Mouse (Mus musculus): ENCODE data around the gene Tmem107. TPM values are rescaled to one million over a fixed set of nuclear protein-coding genes. Genes with fewer than 3 reads are reported as not detected.

Tmem107 gene
- polyA plus RNA-seq, 1 experiment: 13.4 TPM

DNA sequence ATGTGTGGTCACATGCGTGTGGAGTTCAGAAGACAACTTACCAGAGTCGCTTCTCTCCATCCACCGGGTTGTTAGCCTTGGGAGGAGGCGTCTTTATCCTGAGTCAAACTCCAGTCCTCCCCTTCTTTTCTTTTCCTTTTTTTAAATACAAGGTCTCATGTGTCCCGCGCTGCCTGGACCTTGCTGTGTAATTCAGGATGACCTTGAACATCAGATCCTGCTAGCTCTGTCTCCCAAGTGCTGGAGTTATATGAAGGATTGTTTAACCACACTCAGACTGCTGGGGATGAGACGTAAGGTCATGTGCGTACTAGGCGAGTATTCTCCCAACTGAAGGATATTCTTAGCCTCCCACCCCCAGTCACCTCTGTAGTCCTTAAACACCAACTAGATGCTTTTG, 6.7 kb downstream of the Tmem107 start:
- H3K27ac ChIP-seq (ENCODE audit: insufficient read depth, low read length): no peak overlapping the region
- 84% methylated on average over 9 of the region's 9 CpGs for WGBS
- H3K4me3 ChIP-seq (replicated peaks; ENCODE audit: insufficient read depth, low read depth, low read length): no peak overlapping the region
- TF ChIP-seq CTCF (IDR thresholded peaks at IDR 0.05; ENCODE audit: borderline replicate concordance, insufficient read depth, low read depth, low read length): no peak
- TF ChIP-seq POLR2A (IDR thresholded peaks at IDR 0.05; ENCODE audit: borderline replicate concordance, insufficient read depth, low read length): no peak
- no peaks in the 10 kb centered on the region for H3K27me3 ChIP-seq (ENCODE audit: control insufficient read depth, insufficient read depth, low read length)
- no peak for DNase-seq
- no peaks in the 10 kb centered on the region for H3K4me1 ChIP-seq (ENCODE audit: control insufficient read depth, insufficient read depth, low read length)

DNA sequence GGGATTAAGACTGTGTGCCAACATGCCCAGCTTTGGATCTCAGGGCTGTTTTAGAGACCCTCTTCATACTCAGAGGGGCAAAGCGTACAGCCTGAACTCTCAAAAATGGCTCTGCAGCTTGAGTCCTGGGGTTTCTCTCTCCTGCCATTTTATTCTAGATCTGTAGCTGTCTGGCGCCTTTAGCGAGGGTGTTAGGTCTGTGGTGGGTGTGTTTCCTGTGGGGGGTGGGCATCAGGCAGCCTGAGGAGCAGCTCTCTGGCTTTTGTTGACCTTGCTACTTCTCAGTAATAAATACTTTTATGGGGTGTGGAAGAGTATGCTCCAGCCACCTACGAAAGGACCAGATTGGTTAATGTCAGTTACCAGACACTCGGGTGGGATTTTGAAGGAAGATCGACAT, 7.4 kb downstream of the Tmem107 start:
- WGBS: 92% methylated on average over 6 of the region's 6 CpGs
- Histone ChIP-seq H3K27me3 (ENCODE audit: control insufficient read depth, insufficient read depth, low read length) (no peaks in the 10 kb centered on the region), H3K4me1 (ENCODE audit: control insufficient read depth, insufficient read depth, low read length) (no peaks in the 10 kb centered on the region), H3K27ac (ENCODE audit: insufficient read depth, low read length) (no peak overlapping the region), H3K4me3 (replicated peaks; ENCODE audit: insufficient read depth, low read depth, low read length) (no peak overlapping the region)
- no peak for TF ChIP-seq CTCF (IDR thresholded peaks at IDR 0.05; ENCODE audit: borderline replicate concordance, insufficient read depth, low read depth, low read length)
- no peak for TF ChIP-seq POLR2A (IDR thresholded peaks at IDR 0.05; ENCODE audit: borderline replicate concordance, insufficient read depth, low read length)
- DNase-seq: no peak

- no peaks in the 10 kb centered on the region for H3K4me1 ChIP-seq (ENCODE audit: control insufficient read depth, insufficient read depth, low read length)
- no peak for DNase-seq
- no peak overlapping the region for H3K27ac ChIP-seq (ENCODE audit: insufficient read depth, low read length)
- TF ChIP-seq POLR2A (IDR thresholded peaks at IDR 0.05; ENCODE audit: borderline replicate concordance, insufficient read depth, low read length) (no peak), CTCF (IDR thresholded peaks at IDR 0.05; ENCODE audit: borderline replicate concordance, insufficient read depth, low read depth, low read length) (no peak)
- H3K27me3 ChIP-seq (ENCODE audit: control insufficient read depth, insufficient read depth, low read length): no peaks in the 10 kb centered on the region
- no peak overlapping the region for H3K4me3 ChIP-seq (replicated peaks; ENCODE audit: insufficient read depth, low read depth, low read length)
- 82% methylated on average over 5 of the region's 5 CpGs for WGBS
These were observed 8.3 kb downstream of the Tmem107 start for GRCm38 (mm10) chr11:69078805-69079438.

GRCm38 (mm10) chr11:69080102-69080854, 9.7 kb downstream of the Tmem107 start:
- no peak for DNase-seq
- Histone ChIP-seq H3K4me3 (replicated peaks; ENCODE audit: insufficient read depth, low read depth, low read length) (no peak overlapping the region), H3K4me1 (ENCODE audit: control insufficient read depth, insufficient read depth, low read length) (no peaks in the 10 kb centered on the region), H3K27me3 (ENCODE audit: control insufficient read depth, insufficient read depth, low read length) (no peaks in the 10 kb centered on the region), H3K27ac (ENCODE audit: insufficient read depth, low read length) (no peak overlapping the region)
- TF ChIP-seq CTCF (IDR thresholded peaks at IDR 0.05; ENCODE audit: borderline replicate concordance, insufficient read depth, low read depth, low read length): no peak
- no peak for TF ChIP-seq POLR2A (IDR thresholded peaks at IDR 0.05; ENCODE audit: borderline replicate concordance, insufficient read depth, low read length)
- 85% methylated on average over 15 of the region's 15 CpGs for WGBS

- no peak for DNase-seq
- 89% methylated on average over 8 of the region's 8 CpGs for WGBS
- no peak overlapping the region for H3K27ac ChIP-seq (ENCODE audit: insufficient read depth, low read length)
- TF ChIP-seq POLR2A (IDR thresholded peaks at IDR 0.05; ENCODE audit: borderline replicate concordance, insufficient read depth, low read length): no peak
- no peak overlapping the region for H3K4me3 ChIP-seq (replicated peaks; ENCODE audit: insufficient read depth, low read depth, low read length)
- H3K27me3 ChIP-seq (ENCODE audit: control insufficient read depth, insufficient read depth, low read length): no peaks in the 10 kb centered on the region
- H3K4me1 ChIP-seq (ENCODE audit: control insufficient read depth, insufficient read depth, low read length): no peaks in the 10 kb centered on the region
These were observed 10.2 kb downstream of the Tmem107 start for GRCm38 (mm10) chr11:69080855-69081222.

GRCm38 (mm10) chr11:69081613-69082012, 11.0 kb downstream of the Tmem107 start:
- Histone ChIP-seq H3K4me1 (ENCODE audit: control insufficient read depth, insufficient read depth, low read length) (no peaks in the 10 kb centered on the region), H3K4me3 (replicated peaks; ENCODE audit: insufficient read depth, low read depth, low read length) (no peak overlapping the region), H3K27me3 (ENCODE audit: control insufficient read depth, insufficient read depth, low read length) (no peaks in the 10 kb centered on the region), H3K27ac (ENCODE audit: insufficient read depth, low read length) (no peak overlapping the region)
- WGBS: 88% methylated on average over 7 of the region's 7 CpGs
- TF ChIP-seq POLR2A (IDR thresholded peaks at IDR 0.05; ENCODE audit: borderline replicate concordance, insufficient read depth, low read length): no peak
- no peak for TF ChIP-seq CTCF (IDR thresholded peaks at IDR 0.05; ENCODE audit: borderline replicate concordance, insufficient read depth, low read depth, low read length)
- DNase-seq: no peak

- DNase-seq: no peak
- 75% methylated on average over 6 of the region's 6 CpGs for WGBS
- peaks cover 10% of the 10 kb centered on the region for H3K4me1 ChIP-seq (ENCODE audit: control insufficient read depth, insufficient read depth, low read length)
- H3K27me3 ChIP-seq (ENCODE audit: control insufficient read depth, insufficient read depth, low read length): no peaks in the 10 kb centered on the region
- TF ChIP-seq POLR2A (IDR thresholded peaks at IDR 0.05; ENCODE audit: borderline replicate concordance, insufficient read depth, low read length) (no peak), CTCF (IDR thresholded peaks at IDR 0.05; ENCODE audit: borderline replicate concordance, insufficient read depth, low read depth, low read length) (no peak)
- no peak overlapping the region for H3K4me3 ChIP-seq (replicated peaks; ENCODE audit: insufficient read depth, low read depth, low read length)
- H3K27ac ChIP-seq (ENCODE audit: insufficient read depth, low read length): no peak overlapping the region
These were observed 15.0 kb downstream of the Tmem107 start for GRCm38 (mm10) chr11:69085608-69086007.

GRCm38 (mm10) chr11:69086390-69086789, 15.8 kb downstream of the Tmem107 start:
- 68% methylated on average over 6 of the region's 6 CpGs for WGBS
- Histone ChIP-seq H3K27me3 (ENCODE audit: control insufficient read depth, insufficient read depth, low read length) (no peaks in the 10 kb centered on the region), H3K4me1 (ENCODE audit: control insufficient read depth, insufficient read depth, low read length) (peaks cover 10% of the 10 kb centered on the region), H3K4me3 (replicated peaks; ENCODE audit: insufficient read depth, low read depth, low read length) (no peak overlapping the region), H3K27ac (ENCODE audit: insufficient read depth, low read length) (no peak overlapping the region)
- TF ChIP-seq CTCF (IDR thresholded peaks at IDR 0.05; ENCODE audit: borderline replicate concordance, insufficient read depth, low read depth, low read length): no peak
- no peak for TF ChIP-seq POLR2A (IDR thresholded peaks at IDR 0.05; ENCODE audit: borderline replicate concordance, insufficient read depth, low read length)
- DNase-seq: peak in 1 of 2 experiments; percentile 4

All from cerebellum, adult 2 months (tissue).